46 mouse cellular contexts compared by ENCODE assay signal in the genomic region with DNA sequence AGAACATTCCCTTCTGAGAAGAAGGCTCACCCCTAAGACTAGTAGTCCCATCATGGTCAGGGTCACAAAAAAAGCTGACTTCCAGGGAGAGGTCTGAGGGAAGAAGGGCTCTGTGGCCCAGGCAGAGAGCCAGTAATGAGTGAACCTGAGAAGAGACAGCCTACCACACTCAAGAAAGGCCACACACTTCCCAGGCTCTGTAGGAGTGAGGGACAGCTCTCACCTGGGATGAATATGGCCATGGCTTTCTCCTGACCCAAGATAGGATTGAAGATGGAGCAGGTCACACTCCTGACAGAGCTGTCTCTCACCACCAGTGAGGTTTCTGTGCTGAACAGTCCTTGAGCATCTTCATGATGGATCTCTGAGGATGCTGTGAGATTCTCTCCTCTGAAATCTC. TPM values are rescaled to one million over a fixed set of nuclear protein-coding genes. Genes with fewer than 3 reads are reported as not detected.
"Had no signal": no experiment of that assay in that cellular context is flagged by ENCODE, and none has a peak within 500 bp of the region (broad histone marks: within the 10 kb centered on the region; RNA-seq: fewer than 3 reads in every experiment).

No protein-coding gene starts in this region.

- DNase-seq: left cerebral cortex, postnatal 4 days; liver; liver, embryonic 13.5 days; liver, postnatal 0 days; lung, adult 18-20 months; lung, adult 2 months; lung, embryonic 14.5 days; lung, postnatal 10 days; lung, postnatal 14 days; lung, postnatal 36 days; lung, postnatal 4 days; midbrain, embryonic 14.5 days had no signal

- H3K36me3 ChIP-seq: limb, embryonic 10.5 days; limb, embryonic 12.5 days; limb, embryonic 13.5 days; limb, embryonic 15.5 days; liver, embryonic 12.5 days; liver, embryonic 13.5 days; liver, embryonic 15.5 days; lung, embryonic 15.5 days; midbrain, embryonic 10.5 days; midbrain, embryonic 12.5 days; midbrain, embryonic 13.5 days; midbrain, embryonic 15.5 days; neural tube, embryonic 12.5 days had no signal

- H3K27me3 ChIP-seq: limb, embryonic 12.5 days; limb, embryonic 15.5 days; liver, embryonic 13.5 days; lung, embryonic 15.5 days; midbrain, embryonic 12.5 days; midbrain, embryonic 13.5 days; midbrain, embryonic 15.5 days; neural tube, embryonic 12.5 days had no signal

- H3K4me3 ChIP-seq: limb, embryonic 10.5 days; limb, embryonic 12.5 days; limb, embryonic 13.5 days; limb, embryonic 15.5 days; liver, embryonic 12.5 days; liver, embryonic 13.5 days; liver, embryonic 15.5 days; lung, embryonic 15.5 days; megakaryocyte, embryonic 14.5 days; midbrain, embryonic 10.5 days; midbrain, embryonic 12.5 days; midbrain, embryonic 13.5 days; midbrain, embryonic 15.5 days; myocyte; neural tube, embryonic 12.5 days had no signal

- H3K9ac ChIP-seq: limb, embryonic 12.5 days; limb, embryonic 13.5 days; limb, embryonic 15.5 days; liver, embryonic 12.5 days; liver, embryonic 13.5 days; liver, embryonic 14.5 days; liver, embryonic 15.5 days; liver, postnatal 0 days; lung, embryonic 14.5 days; lung, embryonic 15.5 days; midbrain, embryonic 12.5 days; midbrain, embryonic 13.5 days; midbrain, embryonic 15.5 days; neural tube, embryonic 12.5 days had no signal

- H3K27ac ChIP-seq: limb, embryonic 10.5 days; limb, embryonic 12.5 days; limb, embryonic 13.5 days; limb, embryonic 15.5 days; liver, embryonic 12.5 days; liver, embryonic 13.5 days; liver, embryonic 14.5 days; liver, embryonic 15.5 days; lung, embryonic 15.5 days; macrophage; midbrain, embryonic 10.5 days; midbrain, embryonic 12.5 days; midbrain, embryonic 13.5 days; midbrain, embryonic 15.5 days; neural tube, embryonic 12.5 days had no signal

- H3K9me3 ChIP-seq: limb, embryonic 10.5 days; limb, embryonic 12.5 days; limb, embryonic 13.5 days; limb, embryonic 15.5 days; liver, embryonic 12.5 days; liver, embryonic 13.5 days; liver, embryonic 15.5 days; lung, embryonic 15.5 days; megakaryocyte, embryonic 14.5 days; midbrain, embryonic 10.5 days; midbrain, embryonic 12.5 days; midbrain, embryonic 13.5 days; midbrain, embryonic 15.5 days; neural tube, embryonic 12.5 days had no signal

- H3K4me1 ChIP-seq: limb, embryonic 12.5 days; limb, embryonic 13.5 days; limb, embryonic 15.5 days; liver, embryonic 12.5 days; liver, embryonic 13.5 days; liver, embryonic 15.5 days; lung, embryonic 15.5 days; megakaryocyte, embryonic 14.5 days; midbrain, embryonic 10.5 days; midbrain, embryonic 12.5 days; midbrain, embryonic 13.5 days; midbrain, embryonic 15.5 days; neural tube, embryonic 12.5 days had no signal

RNA-seq across cellular contexts. Expression of a gene that starts 15.7 kb away (rescaled TPM):
- total RNA-seq: left cerebral cortex, postnatal 10 days; left cerebral cortex, postnatal 14 days; left cerebral cortex, postnatal 25 days; left cerebral cortex, postnatal 36 days; left cerebral cortex, postnatal 4 days; megakaryocyte progenitor cell, adult 5-6 weeks; megakaryocyte, adult 5-6 weeks; megakaryocyte-erythroid progenitor cell, adult 5-6 weeks; midbrain, postnatal 0 days; monocyte, adult 5-6 weeks had no signal
- polyA plus RNA-seq: limb, embryonic 10.5 days; limb, embryonic 11.5 days; limb, embryonic 12.5 days; limb, embryonic 13.5 days; limb, embryonic 14.5 days; limb, embryonic 15.5 days; liver, adult 2 months; liver, embryonic 11.5 days; liver, embryonic 12.5 days; liver, embryonic 13.5 days; liver, embryonic 14.5 days; liver, embryonic 15.5 days; liver, postnatal 0 days; lung, adult 2 months; lung, embryonic 14.5 days; lung, embryonic 15.5 days; lung, embryonic 16.5 days; macrophage; midbrain, embryonic 10.5 days; midbrain, embryonic 11.5 days; midbrain, embryonic 12.5 days; midbrain, embryonic 13.5 days; midbrain, embryonic 14.5 days; midbrain, embryonic 15.5 days; midbrain, embryonic 16.5 days; midbrain, postnatal 0 days; myocyte; neural tube, embryonic 11.5 days; neural tube, embryonic 12.5 days had no signal

RNA-seq across cellular contexts. Expression of a gene that starts 24.4 kb away (rescaled TPM):
- total RNA-seq: left cerebral cortex, postnatal 10 days; left cerebral cortex, postnatal 14 days; left cerebral cortex, postnatal 25 days; left cerebral cortex, postnatal 36 days; left cerebral cortex, postnatal 4 days; liver, adult 2 months; megakaryocyte progenitor cell, adult 5-6 weeks; megakaryocyte, adult 5-6 weeks; megakaryocyte-erythroid progenitor cell, adult 5-6 weeks; midbrain, postnatal 0 days; monocyte, adult 5-6 weeks had no signal
- polyA plus RNA-seq: limb, embryonic 10.5 days; limb, embryonic 11.5 days; limb, embryonic 12.5 days; limb, embryonic 13.5 days; limb, embryonic 14.5 days; limb, embryonic 15.5 days; liver, adult 2 months; liver, embryonic 11.5 days; liver, embryonic 12.5 days; liver, embryonic 13.5 days; liver, embryonic 14.5 days; liver, embryonic 15.5 days; liver, postnatal 0 days; lung, adult 2 months; lung, embryonic 14.5 days; lung, embryonic 15.5 days; lung, embryonic 16.5 days; lung, postnatal 0 days; midbrain, embryonic 10.5 days; midbrain, embryonic 11.5 days; midbrain, embryonic 12.5 days; midbrain, embryonic 13.5 days; midbrain, embryonic 14.5 days; midbrain, embryonic 15.5 days; midbrain, embryonic 16.5 days; midbrain, postnatal 0 days; myocyte; neural tube, embryonic 11.5 days; neural tube, embryonic 12.5 days had no signal
